Mouse (Mus musculus) heart, embryonic 10.5 days (tissue): ENCODE results near the gene Gm20388. TPM values are rescaled to one million over a fixed set of nuclear protein-coding genes. Genes with fewer than 3 reads are reported as not detected.
"Not testable (repeated sequence)": the region's sequence is repeated elsewhere in the genome, so short reads cannot be mapped to it uniquely, and the experiment has no call there.

ENCODE experiments used
- DNase-seq: peaks from one replicate; pipeline ENCODE4 v3.0.0-alpha.2; 2017; ENCODE audit warnings: low spot score
- H3K27ac ChIP-seq: fragments of 300-500 bp; sonication (generic); 2 replicates; pipeline ENCODE4 v1.5.1; 2016; ENCODE audit warnings: mild to moderate bottlenecking
- H3K27me3 ChIP-seq: fragments of 300-500 bp; sonication (generic); 2 replicates; pipeline ENCODE4 v1.6.1; 2016; ENCODE audit warnings: mild to moderate bottlenecking; ENCODE audit not compliant: poor library complexity, insufficient read depth, severe bottlenecking
- H3K36me3 ChIP-seq: fragments of 300-500 bp; sonication (generic); 2 replicates; pipeline ENCODE4 v1.6.1; 2016; ENCODE audit warnings: mild to moderate bottlenecking, moderate library complexity
- H3K4me1 ChIP-seq: fragments of 300-500 bp; sonication (generic); 2 replicates; pipeline ENCODE4 v1.6.1; 2016; ENCODE audit warnings: mild to moderate bottlenecking
- H3K4me3 ChIP-seq: fragments of 300-500 bp; sonication (generic); 2 replicates; pipeline ENCODE4 v1.5.1; 2016; ENCODE audit warnings: mild to moderate bottlenecking, moderate library complexity
- H3K9me3 ChIP-seq: fragments of 300-500 bp; sonication (generic); 2 replicates; pipeline ENCODE4 v1.6.1; 2016; ENCODE audit warnings: mild to moderate bottlenecking, moderate library complexity
- WGBS: fragments of 180-500 bp; shearing (Covaris S2); methylation state at CpG from one replicate; pipeline ENCODE4 v1.1.7; 2016; 5-methylcytosine and 5-hydroxymethylcytosine counted together
- polyA plus RNA-seq: library from polyadenylated mRNA; unstranded; fragments of >200 nt; fragmentation: Nextera tagmentation; extraction: Ambion mirVana; gene quantifications from 2 replicates; pipeline ENCODE4 v1.2.1, GENCODE M21; 2016

The Gm20388 gene
- polyA plus RNA-seq, 1 experiment from 2014 or later: 4.5 TPM

- Histone ChIP-seq H3K4me1 (peaks cover 84% of the 10 kb centered on the region), H3K36me3 (no peaks in the 10 kb centered on the region), H3K27ac (peak overlapping the region; percentile 83), H3K9me3 (no peaks in the 10 kb centered on the region), H3K27me3 (no peaks in the 10 kb centered on the region), H3K4me3 (no peak overlapping the region)
- WGBS: 7% methylated on average over 3 of the region's 3 CpGs
- DNase-seq: peak; percentile 89
These were observed 1404.9 kb downstream of the Gm20388 start for GRCm38 (mm10) chr8:121315569-121315968.

DNA sequence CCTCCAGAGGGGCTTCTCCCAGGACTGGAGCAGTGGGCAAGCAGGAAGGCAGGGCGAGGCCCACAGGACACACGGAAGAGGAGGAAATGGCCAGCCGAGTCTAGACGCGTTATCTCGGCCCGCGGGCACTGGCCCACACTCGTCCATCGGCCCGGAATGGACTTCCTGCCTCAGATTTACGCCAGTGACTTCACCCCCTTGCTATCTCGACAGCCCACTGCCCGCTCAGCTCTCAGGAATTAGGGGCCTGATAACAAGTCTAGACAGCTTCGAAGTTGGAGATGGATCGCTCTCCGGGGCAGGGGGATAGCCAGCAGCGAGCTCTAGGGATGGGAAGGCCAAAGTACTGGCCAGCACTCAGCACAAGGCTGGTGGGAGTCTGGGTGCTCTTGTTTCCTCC lies 1405.4 kb downstream of the Gm20388 start:
- WGBS: 5% methylated on average over 18 of the region's 18 CpGs
- Histone ChIP-seq H3K27ac (peak overlapping the region; percentile 83), H3K36me3 (no peaks in the 10 kb centered on the region)

GRCm38 (mm10) chr8:121318756-121319155 lies 1408.1 kb downstream of the Gm20388 start:
- not testable (repeated sequence) for H3K9me3 ChIP-seq, H3K27me3 ChIP-seq, H3K4me3 ChIP-seq, DNase-seq, H3K36me3 ChIP-seq
- WGBS: 18% methylated on average over 3 of the region's 19 CpGs
- Histone ChIP-seq H3K4me1 (peaks cover 68% of the 10 kb centered on the region), H3K27ac (peak overlapping the region; percentile 43; the same call in 1 of the 2 replicates)

More for the DNA sequence above, 1405.4 kb downstream of the Gm20388 start:
- H3K9me3 ChIP-seq: no peaks in the 10 kb centered on the region
- peak; percentile 93 for DNase-seq
- H3K27me3 ChIP-seq: no peaks in the 10 kb centered on the region
- 0 out of 2 replicates have a peak overlapping the region, but pooled peaks have one; percentile 9 for H3K4me3 ChIP-seq
- H3K4me1 ChIP-seq: peaks cover 79% of the 10 kb centered on the region

- Histone ChIP-seq H3K27ac (peak overlapping the region; percentile 72; the same call in 1 of the 2 replicates), H3K27me3 (no peaks in the 10 kb centered on the region), H3K9me3 (no peaks in the 10 kb centered on the region), H3K4me1 (peaks cover 65% of the 10 kb centered on the region), H3K36me3 (no peaks in the 10 kb centered on the region), H3K4me3 (no peak overlapping the region)
- 38% methylated on average over 5 of the region's 5 CpGs for whole genome bisulfite sequencing
- DNase-seq: no peak
These were observed 1408.8 kb downstream of the Gm20388 start for GRCm38 (mm10) chr8:121319491-121319890.

- 54% methylated on average over 18 of the region's 18 CpGs for WGBS
- no peaks in the 10 kb centered on the region for H3K27me3 ChIP-seq
- H3K9me3 ChIP-seq: no peaks in the 10 kb centered on the region
- H3K4me3 ChIP-seq: no peak overlapping the region
- peaks cover 43% of the 10 kb centered on the region for H3K4me1 ChIP-seq
- peak overlapping the region; percentile 81 for H3K27ac ChIP-seq
- no peaks in the 10 kb centered on the region for H3K36me3 ChIP-seq
- no peak for DNase-seq
These were observed 1415.7 kb downstream of the Gm20388 start for GRCm38 (mm10) chr8:121326164-121326910.

GRCm38 (mm10) chr8:121332436-121332835 lies 1421.8 kb downstream of the Gm20388 start:
- Histone ChIP-seq H3K4me3 (no peak overlapping the region), H3K27me3 (no peaks in the 10 kb centered on the region), H3K9me3 (no peaks in the 10 kb centered on the region), H3K36me3 (no peaks in the 10 kb centered on the region), H3K27ac (peak overlapping the region; percentile 65), H3K4me1 (peaks cover 36% of the 10 kb centered on the region)
- WGBS: 44% methylated on average over 8 of the region's 8 CpGs
- no peak for DNase-seq

GRCm38 (mm10) chr8:121334495-121335424 lies 1424.1 kb downstream of the Gm20388 start:
- H3K4me1 ChIP-seq: peaks cover 36% of the 10 kb centered on the region
- DNase-seq: no peak
- 35% methylated on average over 33 of the region's 33 CpGs for WGBS
- peak overlapping the region; percentile 86 for H3K27ac ChIP-seq
- H3K9me3 ChIP-seq: no peaks in the 10 kb centered on the region
- no peaks in the 10 kb centered on the region for H3K36me3 ChIP-seq
- no peaks in the 10 kb centered on the region for H3K27me3 ChIP-seq
- H3K4me3 ChIP-seq: no peak overlapping the region

DNA sequence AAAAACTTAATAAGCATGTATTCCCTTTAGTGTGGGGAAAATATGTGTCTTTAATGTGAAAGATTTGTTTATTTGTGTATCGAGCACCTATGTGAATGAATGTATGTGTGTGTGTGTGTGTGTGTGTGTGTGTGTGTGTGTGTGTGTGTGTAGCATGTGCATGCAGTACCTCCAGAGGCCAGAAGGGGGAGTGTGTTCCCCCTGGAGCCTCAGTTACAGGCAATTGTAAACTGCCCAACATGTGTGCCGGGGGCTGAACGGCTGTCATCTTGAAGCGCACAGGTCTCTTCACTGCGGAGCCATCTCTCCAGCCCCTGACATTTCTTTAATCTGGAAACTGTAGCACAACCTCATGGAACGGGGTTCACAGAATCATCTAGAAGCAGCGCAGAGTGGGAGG lies 1425.0 kb downstream of the Gm20388 start:
- Histone ChIP-seq H3K4me1 (peaks cover 38% of the 10 kb centered on the region), H3K36me3 (no peaks in the 10 kb centered on the region), H3K9me3 (no peaks in the 10 kb centered on the region), H3K4me3 (no peak overlapping the region), H3K27me3 (no peaks in the 10 kb centered on the region), H3K27ac (peak overlapping the region; percentile 25; the same call in 1 of the 2 replicates)
- DNase-seq: no peak
- 97% methylated on average over 7 of the region's 7 CpGs for WGBS

DNA sequence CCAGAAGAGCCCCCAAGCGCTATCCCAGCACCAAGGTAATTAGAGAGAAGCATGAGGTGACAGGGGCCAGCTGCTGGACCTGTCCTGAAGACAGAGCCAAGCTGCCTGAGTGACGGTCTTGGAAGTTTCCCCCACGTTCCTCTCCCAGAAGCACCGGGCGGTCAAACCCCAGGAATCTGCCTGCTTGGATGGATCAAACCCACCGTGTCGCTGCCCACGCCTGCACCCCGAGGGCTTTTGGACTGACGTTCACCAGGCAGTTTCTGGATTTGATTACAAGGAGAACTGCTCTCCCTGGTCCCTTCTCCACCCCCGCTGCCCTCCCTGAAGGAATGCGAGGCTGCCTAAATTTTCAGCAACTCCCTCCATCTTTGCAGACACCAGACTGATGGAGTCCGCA lies 1432.3 kb downstream of the Gm20388 start:
- no peak for DNase-seq
- Histone ChIP-seq H3K27ac (peak overlapping the region; percentile 47), H3K36me3 (no peaks in the 10 kb centered on the region), H3K4me3 (no peak overlapping the region), H3K9me3 (no peaks in the 10 kb centered on the region), H3K27me3 (0 out of 2 replicates have a peak, but pooled peaks cover 4% of the 10 kb centered on the region), H3K4me1 (peaks cover 55% of the 10 kb centered on the region)
- whole genome bisulfite sequencing: 30% methylated on average over 13 of the region's 13 CpGs

- Histone ChIP-seq H3K4me1 (peaks cover 68% of the 10 kb centered on the region), H3K27me3 (0 out of 2 replicates have a peak, but pooled peaks cover 4% of the 10 kb centered on the region), H3K9me3 (no peaks in the 10 kb centered on the region), H3K36me3 (no peaks in the 10 kb centered on the region), H3K27ac (peak overlapping the region; percentile 12; the same call in 1 of the 2 replicates), H3K4me3 (no peak overlapping the region)
- no peak for DNase-seq
- WGBS: 81% methylated on average over 9 of the region's 9 CpGs
These were observed 1433.8 kb downstream of the Gm20388 start for GRCm38 (mm10) chr8:121344486-121344885.

- no peaks in the 10 kb centered on the region for H3K36me3 ChIP-seq
- DNase-seq: no peak
- H3K4me3 ChIP-seq: no peak overlapping the region
- 79% methylated on average over 13 of the region's 13 CpGs for WGBS
- no peaks in the 10 kb centered on the region for H3K9me3 ChIP-seq
- peaks cover 72% of the 10 kb centered on the region for H3K4me1 ChIP-seq
- 0 out of 2 replicates have a peak, but pooled peaks cover 4% of the 10 kb centered on the region for H3K27me3 ChIP-seq
- H3K27ac ChIP-seq: peak overlapping the region; percentile 71
These were observed 1435.5 kb downstream of the Gm20388 start for GRCm38 (mm10) chr8:121346175-121346574.

DNA sequence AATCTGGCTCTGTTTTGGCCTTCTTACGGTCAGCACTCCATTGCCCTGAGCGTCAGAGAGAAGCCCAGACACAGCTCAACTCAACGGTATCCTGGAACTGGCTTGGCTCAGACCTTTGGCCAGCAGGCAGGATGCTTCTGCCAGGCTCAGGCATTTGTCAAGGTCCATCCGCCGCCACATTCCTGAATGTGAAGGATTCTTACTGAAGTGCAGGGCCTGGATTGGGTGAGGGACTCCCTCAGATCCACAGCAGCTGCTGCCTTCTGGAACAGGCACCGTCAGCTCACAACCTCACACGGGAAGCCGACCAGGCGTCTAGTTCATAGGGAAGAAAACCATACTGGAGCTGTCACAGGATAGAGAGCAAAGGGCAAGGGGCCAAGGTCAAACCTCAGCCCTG lies 1436.2 kb downstream of the Gm20388 start:
- peak; percentile 86 for DNase-seq
- WGBS: 31% methylated on average over 9 of the region's 9 CpGs
- peak overlapping the region; percentile 71 for H3K27ac ChIP-seq
- no peak overlapping the region for H3K4me3 ChIP-seq
- no peaks in the 10 kb centered on the region for H3K9me3 ChIP-seq
- no peaks in the 10 kb centered on the region for H3K36me3 ChIP-seq
- peaks cover 75% of the 10 kb centered on the region for H3K4me1 ChIP-seq
- 0 out of 2 replicates have a peak, but pooled peaks cover 10% of the 10 kb centered on the region for H3K27me3 ChIP-seq
